Mouse (Mus musculus): Measurements from ENCODE around the gene Traf2. TPM values are rescaled to one million over a fixed set of nuclear protein-coding genes. Genes with fewer than 3 reads are reported as not detected.

The Traf2 gene
- polyA plus RNA-seq, 1 experiment: 15.7 TPM

- DNase-seq (ENCODE audit: low spot score): no peak
These were observed 2.6 kb upstream of the Traf2 start for GRCm38 (mm10) chr2:25549021-25549991.

- no peak for DNase-seq (ENCODE audit: low spot score)
These were observed 537 bp downstream of the Traf2 start for GRCm38 (mm10) chr2:25545996-25546810.

- no peak for DNase-seq (ENCODE audit: low spot score)
These were observed 4.9 kb downstream of the Traf2 start for GRCm38 (mm10) chr2:25541644-25542367.

- DNase-seq (ENCODE audit: low spot score): no peak
These were observed 6.2 kb downstream of the Traf2 start for GRCm38 (mm10) chr2:25540541-25540948.

GRCm38 (mm10) chr2:25536531-25536930, 10.2 kb downstream of the Traf2 start:
- no peak for DNase-seq (ENCODE audit: low spot score)

GRCm38 (mm10) chr2:25534866-25535182, 11.9 kb downstream of the Traf2 start:
- no peak for DNase-seq (ENCODE audit: low spot score)

- DNase-seq (ENCODE audit: low spot score): no peak
These were observed 12.4 kb downstream of the Traf2 start for GRCm38 (mm10) chr2:25534178-25534865.

- DNase-seq (ENCODE audit: low spot score): no peak
These were observed 13.0 kb downstream of the Traf2 start for GRCm38 (mm10) chr2:25533707-25534106.

GRCm38 (mm10) chr2:25526510-25527302, 20.0 kb downstream of the Traf2 start:
- no peak for DNase-seq (ENCODE audit: low spot score)

GRCm38 (mm10) chr2:25509912-25510311, 36.8 kb downstream of the Traf2 start:
- DNase-seq (ENCODE audit: low spot score): no peak

GRCm38 (mm10) chr2:25506964-25507363, 39.8 kb downstream of the Traf2 start:
- no peak for DNase-seq (ENCODE audit: low spot score)

GRCm38 (mm10) chr2:25505860-25506259, 40.9 kb downstream of the Traf2 start:
- DNase-seq (ENCODE audit: low spot score): no peak

GRCm38 (mm10) chr2:25505000-25505399, 41.7 kb downstream of the Traf2 start:
- DNase-seq (ENCODE audit: low spot score): no peak

- no peak for DNase-seq (ENCODE audit: low spot score)
These were observed 42.2 kb downstream of the Traf2 start for GRCm38 (mm10) chr2:25504538-25504937.

GRCm38 (mm10) chr2:25502726-25503125, 44.0 kb downstream of the Traf2 start:
- no peak for DNase-seq (ENCODE audit: low spot score)

- no peak for DNase-seq (ENCODE audit: low spot score)
These were observed 44.9 kb downstream of the Traf2 start, which contains the start of gene C8g for GRCm38 (mm10) chr2:25501593-25502486. TSS of gene C8g (minus strand) at chr2:25501719.

GRCm38 (mm10) chr2:25500576-25501405, 45.9 kb downstream of the Traf2 start, which contains the start of gene Fbxw5:
TSS of gene Fbxw5 (plus strand) at chr2:25500750.
- peak; percentile 74 for DNase-seq (ENCODE audit: low spot score)

GRCm38 (mm10) chr2:25500071-25500575, 46.6 kb downstream of the Traf2 start:
- DNase-seq (ENCODE audit: low spot score): no peak
